Mouse (Mus musculus) embryonic facial prominence, embryonic 11.5 days (tissue): Measurements from ENCODE around the gene Bscl2. TPM values are rescaled to one million over a fixed set of nuclear protein-coding genes. Genes with fewer than 3 reads are reported as not detected.

ENCODE experiments used
- ATAC-seq: fragments of 200-750 bp; cut with Nextera tagmentation; replicated peaks from 2 replicates; pipeline ENCODE4 v1.8.0; 2017; ENCODE audit warnings: low read depth; ENCODE audit not compliant: insufficient number of reproducible peaks, low FRiP score, low TSS enrichment
- DNase-seq: peaks from one replicate; pipeline ENCODE4 v3.0.0-alpha.2; 2015; ENCODE audit warnings: low spot score
- H3K27ac ChIP-seq: fragments of 300-500 bp; sonication (generic); replicated peaks from 2 replicates; pipeline ENCODE4 v1.5.1; 2014; ENCODE audit warnings: mild to moderate bottlenecking, low read depth, low read length, control low read depth
- H3K27me3 ChIP-seq: fragments of 300-500 bp; sonication (generic); 2 replicates; pipeline ENCODE4 v1.6.1; 2014; ENCODE audit warnings: mild to moderate bottlenecking, low read length, moderate library complexity, mixed read lengths; ENCODE audit not compliant: control insufficient read depth, insufficient read depth
- H3K36me3 ChIP-seq: fragments of 300-500 bp; sonication (generic); replicated peaks from 2 replicates; pipeline ENCODE4 v1.6.1; 2014; ENCODE audit warnings: low read depth, mild to moderate bottlenecking, low read length, moderate library complexity, mixed read lengths; ENCODE audit not compliant: control insufficient read depth, insufficient read depth
- H3K4me1 ChIP-seq: fragments of 300-500 bp; sonication (generic); 2 replicates; pipeline ENCODE4 v1.6.1; 2014; ENCODE audit warnings: low read length, mixed read lengths; ENCODE audit not compliant: control insufficient read depth, insufficient read depth
- H3K4me2 ChIP-seq: fragments of 300-500 bp; sonication (generic); 2 replicates; pipeline ENCODE4 v1.6.1; 2014; ENCODE audit warnings: low read depth, mild to moderate bottlenecking, control low read depth, low read length, moderate library complexity
- H3K4me3 ChIP-seq: fragments of 300-500 bp; sonication (generic); 2 replicates; pipeline ENCODE4 v1.5.1; 2014; ENCODE audit warnings: low read depth, low read length, control low read depth
- H3K9ac ChIP-seq: fragments of 300-500 bp; sonication (generic); replicated peaks from 2 replicates; pipeline ENCODE4 v1.6.1; 2014; ENCODE audit warnings: mild to moderate bottlenecking, control low read depth, low read length
- H3K9me3 ChIP-seq: fragments of 300-500 bp; sonication (generic); replicated peaks from 2 replicates; pipeline ENCODE4 v1.6.1; 2016; ENCODE audit warnings: mild to moderate bottlenecking, low read length, inconsistent platforms, mixed read lengths; ENCODE audit not compliant: control insufficient read depth
- WGBS: fragments of 180-500 bp; shearing (Covaris S2); extraction: QIAGEN DNeasy Blood & Tissue Kit; methylation state at CpG from one replicate; pipeline ENCODE4 v1.1.7; 2014; 5-methylcytosine and 5-hydroxymethylcytosine counted together
- polyA plus RNA-seq: library from polyadenylated mRNA; unstranded; fragments of >200 nt; fragmentation: Nextera tagmentation; extraction: Ambion mirVana; gene quantifications from 2 replicates; pipeline ENCODE4 v1.2.1, GENCODE M21; 2014

The Bscl2 gene
- polyA plus RNA-seq, 1 experiment from 2014 or later = 29.9 TPM

DNA sequence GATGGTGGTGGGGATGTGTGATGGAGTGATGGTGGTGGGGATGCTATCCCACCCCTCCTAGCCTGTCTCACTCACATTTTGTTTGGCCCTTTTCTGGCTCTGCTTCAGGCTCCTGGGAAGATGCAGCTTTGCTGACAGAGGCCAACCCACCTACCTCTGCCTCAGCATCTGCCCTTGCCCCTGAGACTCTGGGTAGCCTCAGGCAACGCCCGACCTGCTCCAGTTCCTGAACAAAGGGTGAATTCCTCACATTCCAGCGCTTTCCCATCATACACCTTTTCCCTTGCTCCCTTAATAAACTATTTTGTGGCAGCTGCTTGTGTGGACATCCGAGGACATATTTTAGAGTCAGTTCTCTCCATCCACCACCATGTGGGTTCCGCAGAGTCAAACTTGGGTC is 11.1 kb downstream of the Bscl2 start:
- H3K27me3 ChIP-seq = no peaks in the 10 kb centered on the region

GRCm38 (mm10) chr19:8850402-8850901 is 13.2 kb downstream of the Bscl2 start, which contains the start of gene Lrrn4cl:
TSS of gene Lrrn4cl (plus strand) at chr19:8850768.
- Histone ChIP-seq H3K4me3 (no peak within 1 kb of the TSS), H3K36me3 (no peaks in the 10 kb centered on the region), H3K9ac (peak within 1 kb of the TSS; percentile 22; the same call in 1 of the 2 replicates), H3K4me1 (peaks cover 4% of the 10 kb centered on the region), H3K27ac (0 out of 2 replicates have a peak within 1 kb of the TSS, but pooled peaks have one; percentile 8), H3K4me2 (no peak within 1 kb of the TSS), H3K9me3 (no peaks in the 10 kb centered on the region), H3K27me3 (no peaks in the 10 kb centered on the region)
- ATAC-seq (no peak), DNase-seq (peak; percentile 55)
- 16% methylated on average over 7 of the region's 7 CpGs for WGBS

More for the DNA sequence above, 11.1 kb downstream of the Bscl2 start:
- peaks cover 4% of the 10 kb centered on the region for H3K4me1 ChIP-seq
- H3K27ac ChIP-seq = no peak overlapping the region
- no peaks in the 10 kb centered on the region for H3K36me3 ChIP-seq
- 72% methylated on average over 5 of the region's 5 CpGs for WGBS
- H3K9me3 ChIP-seq = no peaks in the 10 kb centered on the region
- H3K4me2 ChIP-seq = no peak overlapping the region
- no peak overlapping the region for H3K9ac ChIP-seq
- ATAC-seq (no peak), DNase-seq (no peak)
- H3K4me3 ChIP-seq = no peak overlapping the region

GRCm38 (mm10) chr19:8851639-8852038 is 14.4 kb downstream of the Bscl2 start:
- H3K4me1 ChIP-seq = peaks cover 4% of the 10 kb centered on the region
- 55% methylated on average over 7 of the region's 7 CpGs for WGBS
- ATAC-seq = no peak

GRCm38 (mm10) chr19:8852236-8852928 is 15.1 kb downstream of the Bscl2 start:
- WGBS = 60% methylated on average over 10 of the region's 10 CpGs
- no peak overlapping the region for H3K27ac ChIP-seq
- H3K4me2 ChIP-seq = no peak overlapping the region
- peak overlapping the region; percentile 9; the same call in 1 of the 2 replicates for H3K9ac ChIP-seq
- no peak for DNase-seq
- H3K27me3 ChIP-seq = no peaks in the 10 kb centered on the region
- H3K9me3 ChIP-seq = no peaks in the 10 kb centered on the region
- H3K4me1 ChIP-seq = peaks cover 4% of the 10 kb centered on the region
- ATAC-seq = no peak
- no peaks in the 10 kb centered on the region for H3K36me3 ChIP-seq
- no peak overlapping the region for H3K4me3 ChIP-seq

More at GRCm38 (mm10) chr19:8851639-8852038, 14.4 kb downstream of the Bscl2 start:
- H3K4me2 ChIP-seq = no peak overlapping the region
- no peak overlapping the region; the same call in 1 of the 2 replicates for H3K9ac ChIP-seq
- no peaks in the 10 kb centered on the region for H3K36me3 ChIP-seq
- no peak overlapping the region for H3K4me3 ChIP-seq
- no peak for DNase-seq
- no peaks in the 10 kb centered on the region for H3K27me3 ChIP-seq
- H3K27ac ChIP-seq = no peak overlapping the region
- H3K9me3 ChIP-seq = no peaks in the 10 kb centered on the region

GRCm38 (mm10) chr19:8853117-8853516 is 15.8 kb downstream of the Bscl2 start:
- no peaks in the 10 kb centered on the region for H3K27me3 ChIP-seq
- WGBS = 79% methylated on average over 3 of the region's 3 CpGs
- H3K9me3 ChIP-seq = no peaks in the 10 kb centered on the region
- no peak for DNase-seq
- no peaks in the 10 kb centered on the region for H3K36me3 ChIP-seq
- no peak overlapping the region for H3K4me2 ChIP-seq
- ATAC-seq = no peak
- H3K4me1 ChIP-seq = peaks cover 4% of the 10 kb centered on the region
- no peak overlapping the region for H3K9ac ChIP-seq
- no peak overlapping the region for H3K27ac ChIP-seq
- H3K4me3 ChIP-seq = no peak overlapping the region

DNA sequence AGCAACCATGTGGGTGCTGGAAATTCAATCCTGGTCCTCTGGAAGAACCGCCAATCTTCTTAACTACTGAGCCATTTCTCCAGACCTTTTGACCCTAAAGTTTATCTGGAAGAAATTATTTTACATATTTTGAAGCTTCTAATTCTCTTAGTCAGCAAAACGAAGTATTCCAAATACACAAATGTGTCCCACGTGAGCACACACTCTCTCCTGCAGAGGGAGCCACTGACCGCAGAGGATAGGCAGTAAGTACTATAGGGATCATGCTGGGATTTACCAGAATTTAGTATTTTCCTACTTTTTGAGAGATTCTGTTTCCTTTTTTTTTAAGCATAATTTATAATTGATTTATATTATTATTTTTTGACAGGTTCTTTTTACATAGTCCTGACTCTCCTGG is 20.4 kb downstream of the Bscl2 start:
- ATAC-seq (no peak), DNase-seq (peak; percentile 64)
- no peaks in the 10 kb centered on the region for H3K27me3 ChIP-seq
- no peak overlapping the region for H3K9ac ChIP-seq
- no peak overlapping the region for H3K4me3 ChIP-seq
- no peaks in the 10 kb centered on the region for H3K36me3 ChIP-seq
- H3K4me2 ChIP-seq = no peak overlapping the region
- no peaks in the 10 kb centered on the region for H3K9me3 ChIP-seq
- 37% methylated on average over 4 of the region's 4 CpGs for WGBS
- H3K4me1 ChIP-seq = no peaks in the 10 kb centered on the region
- H3K27ac ChIP-seq = no peak overlapping the region

- H3K27ac ChIP-seq = no peak overlapping the region
- DNase-seq (no peak), ATAC-seq (no peak)
- H3K27me3 ChIP-seq = no peaks in the 10 kb centered on the region
- no peak overlapping the region for H3K9ac ChIP-seq
- H3K9me3 ChIP-seq = no peaks in the 10 kb centered on the region
- no peaks in the 10 kb centered on the region for H3K36me3 ChIP-seq
- no peaks in the 10 kb centered on the region for H3K4me1 ChIP-seq
- H3K4me3 ChIP-seq = no peak overlapping the region
- 30% methylated on average over 1 of the region's 1 CpGs for WGBS
- H3K4me2 ChIP-seq = no peak overlapping the region
These were observed 21.8 kb downstream of the Bscl2 start for GRCm38 (mm10) chr19:8859018-8859417.

DNA sequence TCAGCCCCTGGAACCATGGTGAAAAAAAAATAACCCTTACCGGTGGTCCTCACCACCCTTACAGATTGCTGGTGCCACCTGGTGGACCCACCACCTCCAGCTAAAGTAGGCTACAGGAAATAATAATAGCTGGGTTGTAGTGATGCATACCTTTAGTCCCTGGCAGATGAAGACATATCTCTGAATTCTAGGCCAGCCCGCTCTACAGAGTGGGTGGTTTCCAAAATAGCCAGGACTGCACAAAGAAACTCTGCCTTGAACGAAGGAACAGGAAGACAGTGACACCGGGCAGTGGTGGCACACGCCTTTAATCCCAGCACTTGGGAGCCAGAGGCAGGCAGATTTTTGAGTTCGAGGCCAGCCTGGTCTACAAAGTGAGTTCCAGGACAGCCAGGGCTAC is 27.0 kb downstream of the Bscl2 start:
- H3K4me3 ChIP-seq = no peak overlapping the region
- WGBS = 84% methylated on average over 6 of the region's 6 CpGs
- DNase-seq = no peak
- no peak overlapping the region for H3K27ac ChIP-seq
- no peak for ATAC-seq
- H3K9me3 ChIP-seq = no peaks in the 10 kb centered on the region
- no peaks in the 10 kb centered on the region for H3K36me3 ChIP-seq
- no peak overlapping the region for H3K9ac ChIP-seq
- H3K27me3 ChIP-seq = no peaks in the 10 kb centered on the region
- no peaks in the 10 kb centered on the region for H3K4me1 ChIP-seq
- H3K4me2 ChIP-seq = no peak overlapping the region
